Mouse (Mus musculus): Measurements from ENCODE around the gene Slc44a1. TPM values are rescaled to one million over a fixed set of nuclear protein-coding genes. Genes with fewer than 3 reads are reported as not detected.

The Slc44a1 gene
- polyA plus RNA-seq, 1 experiment from 2014 or later: 17.2 TPM

- H3K4me3 ChIP-seq (ENCODE audit: low read length): no peak overlapping the region
- H3K27me3 ChIP-seq (replicated peaks; ENCODE audit: control insufficient read depth, insufficient read depth, low read length): no peaks in the 10 kb centered on the region
- no peak overlapping the region for H3K4me2 ChIP-seq (ENCODE audit: low read depth, low read length)
- H3K9me3 ChIP-seq (ENCODE audit: control insufficient read depth, low read length): no peaks in the 10 kb centered on the region
- H3K9ac ChIP-seq (ENCODE audit: low read depth, low read length): no peak overlapping the region
- no peak overlapping the region for H3K27ac ChIP-seq (ENCODE audit: low read length)
- H3K4me1 ChIP-seq (ENCODE audit: control insufficient read depth, insufficient read depth, low read length): no peaks in the 10 kb centered on the region
- ATAC-seq: no peak
- H3K36me3 ChIP-seq (ENCODE audit: control insufficient read depth, insufficient read depth, low read length): no peaks in the 10 kb centered on the region
These were observed 220.5 kb downstream of the Slc44a1 start for GRCm38 (mm10) chr4:53660711-53661110.

Other genes with a start within 250 kb of the Slc44a1 start
- gene Fsd1l, start 191.1 kb downstream of the Slc44a1 start, polyA plus RNA-seq (2015; fragmentation: Nextera tagmentation; extraction: Ambion mirVana): 9.2 and 12.4 TPM in 2 replicates